Mouse (Mus musculus): ENCODE results near the gene Speer4e. TPM values are rescaled to one million over a fixed set of nuclear protein-coding genes. Genes with fewer than 3 reads are reported as not detected.

Gene Speer4e
- not detected for polyA plus RNA-seq (2017; shearing (Covaris generic))

GRCm38 (mm10) chr5:14938329-14938728, at the start of gene Speer4e:
TSS of gene Speer4e (minus strand) at chr5:14938429.

GRCm38 (mm10) chr5:14978835-14979234, 40.6 kb upstream of the Speer4e start, which contains the start of gene Gm10354:
TSS of gene Gm10354 (minus strand) at chr5:14978935.

GRCm38 (mm10) chr5:14914799-14915198, 23.4 kb downstream of the Speer4e start, which contains the start of gene Gm9758:
TSS of gene Gm9758 (minus strand) at chr5:14914899.

Other genes starting within 250 kb of the Speer4e start
- gene Gm9758, start 23.5 kb downstream of the Speer4e start, polyA plus RNA-seq (2017; shearing (Covaris generic)): not detected
- not detected for gene Gm10354, start 40.5 kb upstream of the Speer4e start, polyA plus RNA-seq (2017; shearing (Covaris generic))
- gene Gm17019, start 94.6 kb upstream of the Speer4e start, polyA plus RNA-seq (2017; shearing (Covaris generic)): not detected

Data from activated CD4-positive, CD25-positive, alpha-beta regulatory T cell, adult 9 weeks (primary cell).